Mouse (Mus musculus) midbrain, embryonic 16.5 days (tissue): ENCODE measurements at regions not wholly inside any gene's neighbourhood (a gene's known extent, or its start where the extent isn't known, plus 50 kb on each side); places are given as distances from the start of the nearest gene placed in this dataset.
"Not testable (repeated sequence)": the region's sequence is repeated elsewhere in the genome, so short reads cannot be mapped to it uniquely, and the experiment has no call there.

Source experiments
- ATAC-seq: fragments of 200-750 bp; cut with Nextera tagmentation; 2 replicates; pipeline ENCODE4 v1.8.0; 2017; ENCODE audit warnings: moderate TSS enrichment
- H3K27ac ChIP-seq: fragments of 300-500 bp; sonication (generic); 2 replicates; pipeline ENCODE4 v1.5.1; 2014; ENCODE audit warnings: mild to moderate bottlenecking, low read length, mixed read lengths
- H3K27me3 ChIP-seq: fragments of 300-500 bp; sonication (generic); 2 replicates; pipeline ENCODE4 v1.6.1; 2014; ENCODE audit warnings: low read depth, low read length, mixed read lengths; ENCODE audit not compliant: control insufficient read depth, insufficient read depth
- H3K36me3 ChIP-seq: fragments of 300-500 bp; sonication (generic); 2 replicates; pipeline ENCODE4 v1.6.1; 2014; ENCODE audit warnings: mild to moderate bottlenecking, low read length, moderate library complexity, mixed read lengths; ENCODE audit not compliant: control insufficient read depth, insufficient read depth
- H3K4me1 ChIP-seq: fragments of 300-500 bp; sonication (generic); 2 replicates; pipeline ENCODE4 v1.6.1; 2014; ENCODE audit warnings: mild to moderate bottlenecking, low read length, mixed read lengths; ENCODE audit not compliant: control insufficient read depth, insufficient read depth
- H3K4me2 ChIP-seq: fragments of 300-500 bp; sonication (generic); 2 replicates; pipeline ENCODE4 v1.6.1; 2014; ENCODE audit warnings: mild to moderate bottlenecking, low read length, mixed read lengths
- H3K4me3 ChIP-seq: fragments of 300-500 bp; sonication (generic); 2 replicates; pipeline ENCODE4 v1.5.1; 2014; ENCODE audit warnings: low read depth, mild to moderate bottlenecking, low read length, moderate library complexity, mixed read lengths
- H3K9ac ChIP-seq: fragments of 300-500 bp; sonication (generic); 2 replicates; pipeline ENCODE4 v1.6.1; 2014; ENCODE audit warnings: low read depth, low read length, mixed read lengths
- H3K9me3 ChIP-seq: fragments of 300-500 bp; sonication (generic); replicated peaks from 2 replicates; pipeline ENCODE4 v1.6.1; 2014; ENCODE audit warnings: mild to moderate bottlenecking, low read length, mixed read lengths; ENCODE audit not compliant: control insufficient read depth, poor library complexity, severe bottlenecking
- WGBS: fragments of 180-500 bp; shearing (Covaris S2); extraction: QIAGEN DNeasy Blood & Tissue Kit; methylation state at CpG from one replicate; pipeline ENCODE4 v1.1.7; 2014; 5-methylcytosine and 5-hydroxymethylcytosine counted together

GRCm38 (mm10) chr8:20495542-20495941, 119.2 kb upstream of the Gm21119 start:
- not testable (repeated sequence) for H3K36me3 ChIP-seq, H3K9ac ChIP-seq, H3K27ac ChIP-seq, H3K4me2 ChIP-seq, H3K4me3 ChIP-seq, H3K9me3 ChIP-seq, H3K4me1 ChIP-seq, H3K27me3 ChIP-seq, ATAC-seq
- WGBS, result no CpG with 5 or more reads among the region's 1 CpGs

DNA sequence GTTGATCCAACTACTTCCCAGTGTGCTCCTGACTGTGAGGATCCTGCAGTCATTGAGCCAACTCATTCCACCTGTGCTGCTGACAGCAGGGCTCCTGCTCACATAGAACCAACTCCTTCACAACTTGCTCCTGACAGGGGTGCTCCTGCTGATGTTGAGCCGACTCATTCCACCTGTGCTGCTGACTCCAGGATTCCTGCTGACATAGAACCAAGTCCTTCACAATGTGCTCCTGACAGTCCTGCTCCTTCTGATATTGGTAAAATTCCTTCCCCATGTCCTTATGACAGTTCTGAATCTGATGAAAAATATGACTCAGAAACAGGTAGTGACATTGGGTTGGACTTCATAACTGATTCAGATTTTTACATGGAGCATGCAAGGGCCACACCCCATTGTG, 100.8 kb upstream of the Gm21119 start:
- H3K4me1 ChIP-seq, H3K4me2 ChIP-seq: not testable (repeated sequence)
- WGBS, result 75% methylated on average over 1 of the region's 1 CpGs

GRCm38 (mm10) chr8:20516324-20516830, 98.3 kb upstream of the Gm21119 start:
- not testable (repeated sequence) for H3K4me2 ChIP-seq, H3K4me3 ChIP-seq, H3K9me3 ChIP-seq, H3K36me3 ChIP-seq, ATAC-seq, H3K4me1 ChIP-seq, H3K9ac ChIP-seq, H3K27me3 ChIP-seq, H3K27ac ChIP-seq
- 60% methylated on average over 2 of the region's 3 CpGs for whole genome bisulfite sequencing

More for the DNA sequence above, 100.8 kb upstream of the Gm21119 start:
- H3K9me3 ChIP-seq, H3K9ac ChIP-seq, ATAC-seq, H3K4me3 ChIP-seq, H3K27ac ChIP-seq, H3K27me3 ChIP-seq, H3K36me3 ChIP-seq: not testable (repeated sequence)

- not testable (repeated sequence) for ATAC-seq, H3K9me3 ChIP-seq, H3K27me3 ChIP-seq, H3K4me3 ChIP-seq, H3K27ac ChIP-seq, H3K36me3 ChIP-seq, H3K9ac ChIP-seq, H3K4me1 ChIP-seq, H3K4me2 ChIP-seq
- 31% methylated on average over 1 of the region's 1 CpGs for WGBS
These were observed 97.2 kb upstream of the Gm21119 start for GRCm38 (mm10) chr8:20517551-20517950.

- H3K36me3 ChIP-seq, H3K9ac ChIP-seq, H3K4me3 ChIP-seq, H3K4me1 ChIP-seq, ATAC-seq, H3K9me3 ChIP-seq, H3K4me2 ChIP-seq, H3K27me3 ChIP-seq, H3K27ac ChIP-seq: not testable (repeated sequence)
These were observed 90.2 kb upstream of the Gm21119 start for GRCm38 (mm10) chr8:20524539-20524938.

DNA sequence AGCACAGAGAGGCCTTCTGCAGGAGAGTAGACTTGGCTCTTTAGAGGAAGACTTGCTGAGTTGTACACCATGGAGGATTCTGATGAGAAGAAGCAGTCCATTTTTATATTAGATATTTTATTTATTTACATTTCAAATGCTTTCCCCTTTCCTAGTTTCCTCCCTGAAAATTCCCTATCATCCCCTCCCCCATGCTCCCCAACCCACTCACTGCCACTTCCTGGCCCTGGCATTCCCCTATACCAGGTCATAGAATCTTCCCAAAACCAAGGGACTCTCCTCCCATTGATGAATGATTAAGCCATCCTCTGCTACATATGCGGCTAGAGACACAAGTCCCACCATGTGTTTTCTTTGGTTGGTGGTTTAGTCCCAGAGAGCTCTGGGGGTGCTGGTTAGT, 85.7 kb upstream of the Gm21119 start:
- H3K36me3 ChIP-seq, H3K4me1 ChIP-seq, H3K9ac ChIP-seq, H3K9me3 ChIP-seq, ATAC-seq, H3K4me3 ChIP-seq, H3K27ac ChIP-seq, H3K4me2 ChIP-seq, H3K27me3 ChIP-seq: not testable (repeated sequence)
- WGBS, result no CpG with 5 or more reads among the region's 1 CpGs

GRCm38 (mm10) chr8:20539031-20539430, 75.7 kb upstream of the Gm21119 start:
- H3K9me3 ChIP-seq, H3K27me3 ChIP-seq, H3K27ac ChIP-seq, H3K9ac ChIP-seq, ATAC-seq, H3K4me1 ChIP-seq, H3K4me2 ChIP-seq, H3K4me3 ChIP-seq, H3K36me3 ChIP-seq: not testable (repeated sequence)
- 93% methylated on average over 4 of the region's 4 CpGs for WGBS

GRCm38 (mm10) chr8:20544084-20544483, 70.6 kb upstream of the Gm21119 start:
- H3K27ac ChIP-seq, H3K4me2 ChIP-seq, ATAC-seq, H3K9me3 ChIP-seq, H3K9ac ChIP-seq, H3K4me1 ChIP-seq, H3K27me3 ChIP-seq, H3K36me3 ChIP-seq, H3K4me3 ChIP-seq: not testable (repeated sequence)
- 90% methylated on average over 2 of the region's 2 CpGs for WGBS

- not testable (repeated sequence) for H3K36me3 ChIP-seq, H3K9ac ChIP-seq, ATAC-seq, H3K4me1 ChIP-seq, H3K9me3 ChIP-seq, H3K27me3 ChIP-seq, H3K4me3 ChIP-seq, H3K4me2 ChIP-seq, H3K27ac ChIP-seq
- no CpG with 5 or more reads among the region's 2 CpGs for WGBS
These were observed 69.4 kb upstream of the Gm21119 start for GRCm38 (mm10) chr8:20545347-20545746.

DNA sequence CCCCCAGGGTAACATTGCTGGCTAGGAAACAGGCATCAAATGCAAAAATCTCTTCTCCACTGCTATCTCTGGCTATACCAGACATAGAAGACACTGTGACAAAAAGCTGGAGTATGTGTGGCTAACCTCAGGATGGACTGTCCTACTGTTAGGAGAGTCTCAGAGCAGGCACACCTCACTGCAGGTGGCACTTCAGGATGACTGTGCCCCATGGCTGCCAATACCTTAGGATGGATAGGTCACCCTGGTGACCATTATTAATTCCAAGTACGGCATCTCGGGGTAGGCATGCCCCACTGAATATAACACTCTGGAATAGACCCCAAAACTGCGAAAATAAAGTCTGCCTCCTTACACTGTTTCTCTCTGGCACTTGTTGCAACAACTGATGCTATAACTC, 68.3 kb upstream of the Gm21119 start:
- H3K9ac ChIP-seq, H3K27ac ChIP-seq, H3K4me3 ChIP-seq, H3K4me2 ChIP-seq, H3K4me1 ChIP-seq, ATAC-seq, H3K27me3 ChIP-seq, H3K9me3 ChIP-seq, H3K36me3 ChIP-seq: not testable (repeated sequence)
- no CpG with 5 or more reads among the region's 3 CpGs for whole genome bisulfite sequencing
